Mouse (Mus musculus): ENCODE data around the gene A730061H03Rik. TPM values are rescaled to one million over a fixed set of nuclear protein-coding genes. Genes with fewer than 3 reads are reported as not detected.
A peak's percentile ranks its signal among the peaks of the same experiment; 100 is the strongest.

A730061H03Rik gene
- polyA plus RNA-seq, 1 experiment from 2014 or later, result not detected

GRCm38 (mm10) chr14:55544334-55544733 is 15.9 kb downstream of the A730061H03Rik start:
- H3K27me3 ChIP-seq (replicated peaks; ENCODE audit: control insufficient read depth, insufficient read depth, low read length), result no peaks in the 10 kb centered on the region
- no peaks in the 10 kb centered on the region for H3K9me3 ChIP-seq (replicated peaks; ENCODE audit: control insufficient read depth, low read length)
- 48% methylated on average over 9 of the region's 9 CpGs for WGBS
- peak; percentile 34 for DNase-seq (ENCODE audit: low spot score)
- H3K4me1 ChIP-seq (ENCODE audit: control insufficient read depth, insufficient read depth, low read length), result peaks cover 23% of the 10 kb centered on the region
- no peak overlapping the region for H3K4me2 ChIP-seq (ENCODE audit: low read length)
- H3K36me3 ChIP-seq (ENCODE audit: control insufficient read depth, insufficient read depth, low read length), result peaks cover 26% of the 10 kb centered on the region
- H3K27ac ChIP-seq (ENCODE audit: low read depth, low read length), result peak overlapping the region; percentile 44; the same call in 1 of the 2 replicates
- no peak for ATAC-seq
- H3K9ac ChIP-seq (ENCODE audit: low read length), result peak overlapping the region; percentile 17; the same call in 1 of the 2 replicates
- no peak overlapping the region for H3K4me3 ChIP-seq (ENCODE audit: low read depth, low read length)

- no peak for DNase-seq (ENCODE audit: low spot score)
- no peak overlapping the region for H3K27ac ChIP-seq (ENCODE audit: low read depth, low read length)
- no peak overlapping the region for H3K4me3 ChIP-seq (ENCODE audit: low read depth, low read length)
- H3K27me3 ChIP-seq (replicated peaks; ENCODE audit: control insufficient read depth, insufficient read depth, low read length), result no peaks in the 10 kb centered on the region
- H3K4me2 ChIP-seq (ENCODE audit: low read length), result no peak overlapping the region
- H3K4me1 ChIP-seq (ENCODE audit: control insufficient read depth, insufficient read depth, low read length), result peaks cover 23% of the 10 kb centered on the region
- no peaks in the 10 kb centered on the region for H3K9me3 ChIP-seq (replicated peaks; ENCODE audit: control insufficient read depth, low read length)
- peaks cover 8% of the 10 kb centered on the region; the same call in 1 of the 2 replicates for H3K36me3 ChIP-seq (ENCODE audit: control insufficient read depth, insufficient read depth, low read length)
- no peak overlapping the region for H3K9ac ChIP-seq (ENCODE audit: low read length)
- ATAC-seq, result no peak
- 97% methylated on average over 12 of the region's 12 CpGs for WGBS
Measured at GRCm38 (mm10) chr14:55542268-55542667, 17.9 kb downstream of the A730061H03Rik start.

- H3K4me3 ChIP-seq (ENCODE audit: low read depth, low read length), result peak overlapping the region; percentile 49
- peaks cover 23% of the 10 kb centered on the region for H3K4me1 ChIP-seq (ENCODE audit: control insufficient read depth, insufficient read depth, low read length)
- peaks cover 8% of the 10 kb centered on the region; the same call in 1 of the 2 replicates for H3K36me3 ChIP-seq (ENCODE audit: control insufficient read depth, insufficient read depth, low read length)
- ATAC-seq (peak; percentile 64), DNase-seq (ENCODE audit: low spot score) (peak; percentile 85)
- peak overlapping the region; percentile 86 for H3K27ac ChIP-seq (ENCODE audit: low read depth, low read length)
- H3K4me2 ChIP-seq (ENCODE audit: low read length), result peak overlapping the region; percentile 91
- no peaks in the 10 kb centered on the region for H3K27me3 ChIP-seq (replicated peaks; ENCODE audit: control insufficient read depth, insufficient read depth, low read length)
- peak overlapping the region; percentile 80 for H3K9ac ChIP-seq (ENCODE audit: low read length)
- H3K9me3 ChIP-seq (replicated peaks; ENCODE audit: control insufficient read depth, low read length), result no peaks in the 10 kb centered on the region
- WGBS, result 3% methylated on average over 10 of the region's 10 CpGs
Measured at GRCm38 (mm10) chr14:55540787-55541321, 19.4 kb downstream of the A730061H03Rik start.

DNA sequence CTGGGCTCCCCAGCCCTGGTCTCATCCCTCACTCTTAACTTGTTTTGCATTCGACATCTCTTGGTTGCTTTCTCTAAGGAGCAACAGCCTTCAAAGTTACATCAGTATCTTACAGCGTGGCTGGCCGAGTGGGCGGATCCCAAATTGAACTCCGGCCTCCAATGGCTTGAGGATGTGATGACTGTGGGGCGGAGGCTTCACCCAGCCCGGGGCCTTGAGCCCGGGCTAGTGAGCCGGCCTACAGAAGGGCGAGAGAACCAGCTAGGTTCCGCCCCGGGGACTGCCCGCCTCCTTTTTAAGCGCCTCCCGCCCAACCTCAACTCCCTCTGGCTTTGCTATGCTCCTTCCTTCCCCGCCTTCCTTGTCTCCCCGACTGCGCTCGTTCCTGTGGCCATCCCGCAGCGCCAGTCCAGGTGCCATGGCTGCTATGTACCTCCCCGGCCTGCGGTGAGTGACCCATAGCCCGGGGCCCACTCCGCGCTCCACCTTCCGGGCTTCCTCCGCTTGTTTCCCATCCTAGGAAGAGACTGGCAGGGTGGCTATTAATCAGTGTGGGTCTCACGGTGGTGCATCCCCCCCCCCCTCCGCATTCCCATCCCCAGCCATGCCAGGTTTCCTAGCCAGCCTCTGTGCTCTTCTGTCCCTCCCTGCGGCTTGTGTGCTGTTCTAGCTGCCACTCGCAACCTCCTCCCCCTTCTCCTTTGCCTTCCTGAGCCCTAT is 20.0 kb downstream of the A730061H03Rik start, which contains the start of gene Pck2:
Pck2 (plus strand) TSS at position 200 of the 720 bp plus-strand sequence.
- Histone ChIP-seq H3K27me3 (replicated peaks; ENCODE audit: control insufficient read depth, insufficient read depth, low read length) (no peaks in the 10 kb centered on the region), H3K27ac (ENCODE audit: low read depth, low read length) (peak within 1 kb of the TSS; percentile 86), H3K9me3 (replicated peaks; ENCODE audit: control insufficient read depth, low read length) (no peaks in the 10 kb centered on the region), H3K4me3 (ENCODE audit: low read depth, low read length) (peak within 1 kb of the TSS; percentile 49), H3K9ac (ENCODE audit: low read length) (peak within 1 kb of the TSS; percentile 80), H3K36me3 (ENCODE audit: control insufficient read depth, insufficient read depth, low read length) (peaks cover 7% of the 10 kb centered on the region; the same call in 1 of the 2 replicates), H3K4me2 (ENCODE audit: low read length) (peak within 1 kb of the TSS; percentile 91), H3K4me1 (ENCODE audit: control insufficient read depth, insufficient read depth, low read length) (peaks cover 23% of the 10 kb centered on the region)
- WGBS, result 1% methylated on average over 32 of the region's 32 CpGs
- DNase-seq (ENCODE audit: low spot score) (peak; percentile 76), ATAC-seq (peak; percentile 79)

DNA sequence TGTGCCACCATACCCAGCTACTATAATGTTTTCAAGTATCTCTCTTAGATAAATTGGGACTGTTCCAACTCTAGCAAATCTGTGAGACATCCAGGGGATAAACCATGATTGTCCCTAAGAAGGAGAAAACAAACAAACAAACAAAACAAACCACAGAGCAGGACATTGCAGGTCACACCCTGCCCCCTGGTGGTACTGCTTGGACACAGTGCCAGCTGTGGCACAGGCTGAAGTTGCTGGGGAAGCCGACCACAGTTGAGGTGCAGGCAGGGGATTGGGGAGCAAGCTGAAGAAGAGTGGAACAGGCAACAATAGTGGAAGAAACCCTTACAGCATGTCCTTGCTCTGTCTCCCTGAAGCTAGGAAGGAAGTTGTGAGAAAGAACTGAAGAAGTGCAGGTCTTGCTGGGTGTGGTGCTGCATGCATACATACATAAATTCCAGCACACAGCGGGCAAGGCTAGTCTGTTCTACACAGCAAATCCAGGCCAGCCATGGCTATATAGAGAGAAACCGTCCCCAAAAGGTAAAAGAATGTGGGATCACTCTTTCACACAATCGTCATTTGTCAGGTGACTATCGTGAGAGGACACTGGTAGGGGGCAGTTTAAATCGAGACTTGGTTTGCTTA is 24.0 kb downstream of the A730061H03Rik start:
- no peaks in the 10 kb centered on the region for H3K36me3 ChIP-seq (ENCODE audit: control insufficient read depth, insufficient read depth, low read length)
- H3K4me3 ChIP-seq (ENCODE audit: low read depth, low read length), result no peak overlapping the region
- H3K27ac ChIP-seq (ENCODE audit: low read depth, low read length), result no peak overlapping the region
- DNase-seq (ENCODE audit: low spot score) (peak; percentile 30), ATAC-seq (no peak)
- WGBS, result 56% methylated on average over 6 of the region's 6 CpGs
- no peak overlapping the region for H3K4me2 ChIP-seq (ENCODE audit: low read length)
- H3K27me3 ChIP-seq (replicated peaks; ENCODE audit: control insufficient read depth, insufficient read depth, low read length), result no peaks in the 10 kb centered on the region
- no peak overlapping the region for H3K9ac ChIP-seq (ENCODE audit: low read length)
- H3K4me1 ChIP-seq (ENCODE audit: control insufficient read depth, insufficient read depth, low read length), result peaks cover 15% of the 10 kb centered on the region
- H3K9me3 ChIP-seq (replicated peaks; ENCODE audit: control insufficient read depth, low read length), result no peaks in the 10 kb centered on the region

- 23% methylated on average over 3 of the region's 3 CpGs for WGBS
- Histone ChIP-seq H3K9ac (ENCODE audit: low read length) (no peak overlapping the region), H3K4me1 (ENCODE audit: control insufficient read depth, insufficient read depth, low read length) (no peaks in the 10 kb centered on the region), H3K27me3 (replicated peaks; ENCODE audit: control insufficient read depth, insufficient read depth, low read length) (0 out of 2 replicates have a peak, but pooled peaks cover 2% of the 10 kb centered on the region), H3K36me3 (ENCODE audit: control insufficient read depth, insufficient read depth, low read length) (no peaks in the 10 kb centered on the region), H3K4me3 (ENCODE audit: low read depth, low read length) (no peak overlapping the region), H3K4me2 (ENCODE audit: low read length) (no peak overlapping the region), H3K27ac (ENCODE audit: low read depth, low read length) (no peak overlapping the region), H3K9me3 (replicated peaks; ENCODE audit: control insufficient read depth, low read length) (no peaks in the 10 kb centered on the region)
- DNase-seq (ENCODE audit: low spot score) (peak; percentile 64), ATAC-seq (no peak)
Measured at GRCm38 (mm10) chr14:55527940-55528339, 32.3 kb downstream of the A730061H03Rik start.

GRCm38 (mm10) chr14:55526674-55527073 is 33.5 kb downstream of the A730061H03Rik start:
- H3K27me3 ChIP-seq (replicated peaks; ENCODE audit: control insufficient read depth, insufficient read depth, low read length), result 0 out of 2 replicates have a peak, but pooled peaks cover 2% of the 10 kb centered on the region
- H3K9me3 ChIP-seq (replicated peaks; ENCODE audit: control insufficient read depth, low read length), result no peaks in the 10 kb centered on the region
- H3K27ac ChIP-seq (ENCODE audit: low read depth, low read length), result no peak overlapping the region
- WGBS, result 85% methylated on average over 2 of the region's 2 CpGs
- H3K4me1 ChIP-seq (ENCODE audit: control insufficient read depth, insufficient read depth, low read length), result no peaks in the 10 kb centered on the region
- no peaks in the 10 kb centered on the region for H3K36me3 ChIP-seq (ENCODE audit: control insufficient read depth, insufficient read depth, low read length)
- no peak for ATAC-seq
- DNase-seq (ENCODE audit: low spot score), result no peak
- H3K9ac ChIP-seq (ENCODE audit: low read length), result no peak overlapping the region
- no peak overlapping the region for H3K4me3 ChIP-seq (ENCODE audit: low read depth, low read length)
- H3K4me2 ChIP-seq (ENCODE audit: low read length), result no peak overlapping the region

DNA sequence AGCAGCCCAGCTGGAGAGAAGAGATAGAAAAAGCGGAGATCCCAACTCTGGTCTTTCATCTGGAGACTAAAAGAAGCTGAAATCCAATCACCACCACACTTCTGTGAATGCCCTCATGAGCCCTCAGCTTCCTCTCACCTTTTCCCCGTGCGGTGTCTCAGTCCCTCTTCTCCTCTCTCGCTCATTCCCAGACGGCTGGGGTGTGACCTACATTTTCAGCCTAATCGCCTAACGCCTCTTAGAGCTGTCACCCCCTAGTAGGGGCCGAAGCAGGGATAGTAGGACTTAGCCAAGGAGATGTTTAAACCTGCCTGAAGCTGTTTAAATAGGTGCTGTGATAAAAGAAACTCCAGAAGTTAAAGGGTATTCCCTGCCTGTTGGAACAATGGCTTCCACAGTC is 35.4 kb downstream of the A730061H03Rik start, which contains the start of gene Nrl:
Nrl (minus strand) TSS at position 197 of the 400 bp plus-strand sequence.
- H3K9me3 ChIP-seq (replicated peaks; ENCODE audit: control insufficient read depth, low read length), result no peaks in the 10 kb centered on the region
- H3K4me3 ChIP-seq (ENCODE audit: low read depth, low read length), result no peak within 1 kb of the TSS
- no peaks in the 10 kb centered on the region for H3K36me3 ChIP-seq (ENCODE audit: control insufficient read depth, insufficient read depth, low read length)
- no peak within 1 kb of the TSS for H3K4me2 ChIP-seq (ENCODE audit: low read length)
- DNase-seq (ENCODE audit: low spot score), result no peak
- H3K27ac ChIP-seq (ENCODE audit: low read depth, low read length), result no peak within 1 kb of the TSS
- H3K9ac ChIP-seq (ENCODE audit: low read length), result no peak within 1 kb of the TSS
- no peak for ATAC-seq
- H3K27me3 ChIP-seq (replicated peaks; ENCODE audit: control insufficient read depth, insufficient read depth, low read length), result no peaks in the 10 kb centered on the region
- H3K4me1 ChIP-seq (ENCODE audit: control insufficient read depth, insufficient read depth, low read length), result peaks cover 4% of the 10 kb centered on the region; the same call in 1 of the 2 replicates
- 46% methylated on average over 8 of the region's 8 CpGs for WGBS
